Mouse (Mus musculus) forebrain, embryonic 12.5 days (tissue): Measurements from ENCODE around the gene Wipf1. TPM values are rescaled to one million over a fixed set of nuclear protein-coding genes. Genes with fewer than 3 reads are reported as not detected.

ENCODE experiments used
- ATAC-seq: fragments of 200-750 bp; cut with Nextera tagmentation; 2 replicates; pipeline ENCODE4 v1.8.0; 2017; ENCODE audit warnings: moderate TSS enrichment; ENCODE audit not compliant: low FRiP score
- H3K27ac ChIP-seq: fragments of 300-500 bp; sonication (generic); 2 replicates; pipeline ENCODE4 v1.5.1; 2016; ENCODE audit warnings: mild to moderate bottlenecking
- H3K27me3 ChIP-seq: fragments of 300-500 bp; sonication (generic); 2 replicates; pipeline ENCODE4 v1.6.1; 2016; ENCODE audit warnings: mild to moderate bottlenecking
- H3K36me3 ChIP-seq: fragments of 300-500 bp; sonication (generic); replicated peaks from 2 replicates; pipeline ENCODE4 v1.6.1; 2016; ENCODE audit warnings: mild to moderate bottlenecking
- H3K4me1 ChIP-seq: fragments of 300-500 bp; sonication (generic); 2 replicates; pipeline ENCODE4 v1.6.1; 2016
- H3K4me2 ChIP-seq: fragments of 300-500 bp; sonication (generic); 2 replicates; pipeline ENCODE4 v1.6.1; 2016; ENCODE audit warnings: mild to moderate bottlenecking, moderate library complexity
- H3K4me3 ChIP-seq: fragments of 300-500 bp; sonication (generic); replicated peaks from 2 replicates; pipeline ENCODE4 v1.5.1; 2016; ENCODE audit warnings: mild to moderate bottlenecking
- H3K9ac ChIP-seq: fragments of 300-500 bp; sonication (generic); 2 replicates; pipeline ENCODE4 v1.6.1; 2016; ENCODE audit warnings: mild to moderate bottlenecking
- H3K9me3 ChIP-seq: fragments of 300-500 bp; sonication (generic); 2 replicates; pipeline ENCODE4 v1.6.1; 2016
- WGBS: fragments of 180-500 bp; shearing (Covaris S2); methylation state at CpG from one replicate; pipeline ENCODE4 v1.1.7; 2016; 5-methylcytosine and 5-hydroxymethylcytosine counted together
- polyA plus RNA-seq: library from polyadenylated mRNA; unstranded; fragments of >200 nt; fragmentation: Nextera tagmentation; extraction: Ambion mirVana; gene quantifications from 2 replicates; pipeline ENCODE4 v1.2.1, GENCODE M21; 2016

Gene Wipf1
- polyA plus RNA-seq, 1 experiment from 2014 or later: 5.5 TPM

DNA sequence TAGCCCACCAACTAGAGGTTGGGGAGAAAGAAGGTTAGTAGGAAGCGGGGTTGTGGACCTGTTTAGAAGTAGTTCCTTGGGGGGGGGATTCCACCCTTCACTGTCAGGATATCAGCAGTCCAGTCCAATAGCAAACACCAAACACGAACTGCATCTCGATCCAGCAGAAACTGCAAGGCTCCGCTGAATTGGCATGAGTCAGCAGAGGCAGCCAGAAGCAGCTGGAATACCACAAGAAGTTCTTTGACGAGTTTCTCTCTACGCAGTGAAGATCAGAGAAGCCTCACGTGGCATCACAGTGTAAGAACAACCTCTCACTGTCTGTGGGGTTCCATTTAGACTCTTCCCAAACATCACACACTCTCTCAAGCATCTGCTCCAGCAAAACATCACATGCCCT, 124.6 kb downstream of the Wipf1 start:
- no peak overlapping the region for H3K4me2 ChIP-seq
- H3K36me3 ChIP-seq: no peaks in the 10 kb centered on the region
- H3K9me3 ChIP-seq: no peaks in the 10 kb centered on the region
- 87% methylated on average over 7 of the region's 7 CpGs for WGBS
- no peaks in the 10 kb centered on the region for H3K4me1 ChIP-seq
- no peaks in the 10 kb centered on the region for H3K27me3 ChIP-seq
- H3K27ac ChIP-seq: no peak overlapping the region
- H3K9ac ChIP-seq: no peak overlapping the region
- H3K4me3 ChIP-seq: no peak overlapping the region
- ATAC-seq: no peak

DNA sequence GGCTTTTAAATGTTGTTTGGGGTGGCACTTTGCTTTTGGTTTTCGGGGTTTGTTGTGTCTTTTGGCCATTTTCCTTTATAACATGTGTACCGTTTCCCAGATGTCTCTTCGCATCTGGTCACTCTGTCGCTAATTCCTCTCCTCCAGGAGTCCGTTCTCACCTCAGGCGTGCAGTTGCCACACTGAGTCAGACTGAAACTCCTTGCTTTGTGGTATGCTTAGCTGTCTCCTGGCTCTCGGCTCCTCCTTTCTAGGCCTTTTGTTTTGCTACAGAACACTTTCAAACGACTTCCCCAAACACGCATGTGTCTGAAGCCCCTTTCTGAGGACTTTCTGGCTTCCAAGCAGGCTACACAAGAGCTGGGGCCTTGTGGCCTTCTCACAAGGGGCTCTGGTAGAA, 125.1 kb downstream of the Wipf1 start:
- ATAC-seq: no peak
- no peaks in the 10 kb centered on the region for H3K9me3 ChIP-seq
- no peak overlapping the region for H3K9ac ChIP-seq
- no peak overlapping the region for H3K4me3 ChIP-seq
- no peaks in the 10 kb centered on the region for H3K27me3 ChIP-seq
- WGBS: 84% methylated on average over 9 of the region's 9 CpGs
- no peak overlapping the region for H3K27ac ChIP-seq
- no peaks in the 10 kb centered on the region for H3K4me1 ChIP-seq
- H3K36me3 ChIP-seq: no peaks in the 10 kb centered on the region
- no peak overlapping the region for H3K4me2 ChIP-seq

- 82% methylated on average over 15 of the region's 15 CpGs for WGBS
- Histone ChIP-seq H3K27me3 (no peaks in the 10 kb centered on the region), H3K4me1 (no peaks in the 10 kb centered on the region), H3K4me3 (no peak overlapping the region), H3K36me3 (no peaks in the 10 kb centered on the region), H3K9me3 (no peaks in the 10 kb centered on the region), H3K4me2 (no peak overlapping the region), H3K27ac (no peak overlapping the region), H3K9ac (no peak overlapping the region)
- no peak for ATAC-seq
These were observed 126.0 kb downstream of the Wipf1 start for GRCm38 (mm10) chr2:73403385-73404013.

DNA sequence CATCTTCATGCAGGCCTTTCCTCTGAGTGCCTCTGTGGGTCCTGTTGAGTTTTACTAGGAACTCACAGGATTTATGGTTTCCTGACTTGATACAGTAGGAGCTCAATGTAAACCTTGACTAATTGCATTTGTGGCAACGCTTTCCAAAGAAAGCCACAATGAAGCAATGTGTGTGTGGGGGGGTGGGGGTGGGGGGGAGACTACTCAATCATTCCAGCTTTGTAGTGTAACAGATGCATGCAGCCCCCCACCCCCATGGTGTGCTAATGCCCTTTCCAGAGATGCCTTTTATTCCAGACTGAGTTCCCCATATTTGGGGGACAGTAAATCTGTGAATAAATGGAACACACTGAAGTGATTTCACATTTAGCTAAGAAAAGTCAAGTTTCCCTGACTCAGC, 127.8 kb downstream of the Wipf1 start:
- H3K27ac ChIP-seq: no peak overlapping the region
- no peak overlapping the region for H3K4me3 ChIP-seq
- no peak overlapping the region for H3K4me2 ChIP-seq
- ATAC-seq: no peak
- no peak overlapping the region for H3K9ac ChIP-seq
- WGBS: 64% methylated on average over 1 of the region's 1 CpGs
- no peaks in the 10 kb centered on the region for H3K36me3 ChIP-seq
- no peaks in the 10 kb centered on the region for H3K4me1 ChIP-seq
- no peaks in the 10 kb centered on the region for H3K9me3 ChIP-seq
- no peaks in the 10 kb centered on the region for H3K27me3 ChIP-seq

DNA sequence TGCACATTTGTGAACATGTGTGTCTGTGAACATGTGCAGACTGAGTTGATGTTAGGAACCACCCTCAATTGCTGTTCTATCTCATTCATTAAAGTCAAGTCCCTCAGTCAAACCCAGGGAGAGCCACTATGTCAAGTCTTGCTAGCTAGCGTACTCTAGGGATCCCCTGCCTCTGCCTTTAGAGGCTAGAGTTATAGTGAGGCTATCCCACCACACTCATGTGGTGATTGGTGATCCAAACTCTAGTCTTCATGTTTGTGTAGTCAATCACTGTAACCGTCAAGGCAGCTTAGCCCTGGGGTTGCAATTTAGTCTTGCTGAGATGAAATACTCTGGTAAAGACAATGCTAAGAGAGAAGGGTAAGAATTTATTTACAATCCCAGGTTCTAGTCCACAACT, 132.1 kb downstream of the Wipf1 start:
- Histone ChIP-seq H3K4me2 (no peak overlapping the region), H3K9me3 (no peaks in the 10 kb centered on the region), H3K4me3 (no peak overlapping the region), H3K9ac (no peak overlapping the region), H3K4me1 (no peaks in the 10 kb centered on the region), H3K27ac (no peak overlapping the region), H3K27me3 (no peaks in the 10 kb centered on the region), H3K36me3 (no peaks in the 10 kb centered on the region)
- no peak for ATAC-seq
- 95% methylated on average over 2 of the region's 2 CpGs for WGBS

DNA sequence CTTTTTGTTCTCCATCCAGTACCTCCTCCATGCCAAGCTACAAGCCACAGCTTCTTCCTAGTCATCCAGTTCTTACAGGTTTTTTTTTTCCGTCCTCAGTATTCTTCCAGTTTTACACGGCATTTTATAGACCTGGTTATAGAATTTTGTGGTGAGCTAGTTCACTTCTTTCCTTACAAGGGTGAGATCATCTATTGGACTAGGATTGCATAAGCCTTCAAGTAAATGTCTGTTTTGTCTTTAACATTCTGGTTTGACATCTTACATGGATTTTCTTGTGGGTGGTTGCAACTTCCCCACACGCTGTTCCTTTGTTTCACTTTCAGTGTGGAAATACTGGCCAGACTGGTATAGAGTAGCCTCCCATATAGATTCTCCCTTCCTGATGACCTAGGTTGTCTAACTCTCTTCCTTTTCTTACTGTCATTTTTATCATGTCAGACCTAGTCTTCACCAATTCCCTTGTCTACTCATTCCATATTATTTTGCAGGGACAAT, 132.7 kb downstream of the Wipf1 start:
- H3K27ac ChIP-seq: no peak overlapping the region
- no peaks in the 10 kb centered on the region for H3K4me1 ChIP-seq
- ATAC-seq: no peak
- H3K4me2 ChIP-seq: no peak overlapping the region
- H3K36me3 ChIP-seq: no peaks in the 10 kb centered on the region
- no peaks in the 10 kb centered on the region for H3K9me3 ChIP-seq
- 90% methylated on average over 3 of the region's 3 CpGs for WGBS
- no peak overlapping the region for H3K4me3 ChIP-seq
- no peaks in the 10 kb centered on the region for H3K27me3 ChIP-seq
- H3K9ac ChIP-seq: no peak overlapping the region

DNA sequence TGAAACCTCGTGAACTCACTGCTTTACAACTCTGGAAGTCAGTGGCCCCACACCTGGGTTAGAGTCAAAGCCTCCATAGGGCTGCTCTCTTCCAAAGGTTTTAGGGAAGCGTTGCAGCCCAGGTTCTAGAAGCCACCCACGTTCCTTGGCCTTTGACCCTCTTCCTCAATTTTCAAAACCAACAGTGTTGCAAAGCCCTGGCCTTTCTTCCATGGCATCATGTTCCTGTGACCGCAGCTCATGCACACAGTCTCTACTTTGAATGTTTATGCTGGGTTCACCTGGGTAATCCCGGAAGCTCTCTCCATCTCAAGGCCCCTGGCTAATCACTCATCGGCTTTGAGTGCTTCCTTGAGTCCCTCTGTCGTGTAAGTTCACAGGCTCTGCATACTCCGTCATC, 134.0 kb downstream of the Wipf1 start:
- Histone ChIP-seq H3K4me2 (no peak overlapping the region), H3K4me1 (no peaks in the 10 kb centered on the region), H3K9me3 (no peaks in the 10 kb centered on the region), H3K36me3 (no peaks in the 10 kb centered on the region), H3K9ac (no peak overlapping the region), H3K4me3 (no peak overlapping the region), H3K27me3 (no peaks in the 10 kb centered on the region), H3K27ac (no peak overlapping the region)
- ATAC-seq: no peak
- WGBS: 84% methylated on average over 8 of the region's 8 CpGs

DNA sequence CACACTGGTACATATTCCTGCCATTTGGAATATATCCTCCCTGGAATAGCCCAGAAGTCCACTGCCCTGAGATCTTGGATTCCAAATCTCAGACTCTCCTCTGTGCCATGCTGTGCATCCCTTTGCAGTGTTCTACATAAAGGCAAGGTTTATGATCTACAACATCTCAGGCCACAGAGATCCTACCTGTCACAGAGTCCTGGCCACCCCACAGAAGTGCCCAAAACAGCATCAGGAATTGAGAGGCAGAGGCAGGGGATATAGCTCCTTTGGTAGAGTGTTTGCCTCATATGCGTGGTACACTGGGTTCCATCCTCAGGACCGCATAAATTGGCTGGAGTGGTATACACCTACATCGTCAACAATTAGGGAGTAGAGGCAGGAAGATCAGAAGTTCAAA, 135.1 kb downstream of the Wipf1 start:
- no peak overlapping the region for H3K4me3 ChIP-seq
- 88% methylated on average over 3 of the region's 3 CpGs for WGBS

GRCm38 (mm10) chr2:73392772-73393171, 136.8 kb downstream of the Wipf1 start:
- Histone ChIP-seq H3K9ac (no peak overlapping the region), H3K9me3 (no peaks in the 10 kb centered on the region), H3K27me3 (no peaks in the 10 kb centered on the region), H3K4me2 (no peak overlapping the region), H3K36me3 (no peaks in the 10 kb centered on the region), H3K4me1 (no peaks in the 10 kb centered on the region), H3K4me3 (no peak overlapping the region), H3K27ac (no peak overlapping the region)
- 85% methylated on average over 2 of the region's 2 CpGs for WGBS
- ATAC-seq: no peak

More for the DNA sequence above, 135.1 kb downstream of the Wipf1 start:
- H3K4me2 ChIP-seq: no peak overlapping the region
- H3K4me1 ChIP-seq: no peaks in the 10 kb centered on the region
- H3K27ac ChIP-seq: no peak overlapping the region
- H3K27me3 ChIP-seq: no peaks in the 10 kb centered on the region
- no peak for ATAC-seq
- no peaks in the 10 kb centered on the region for H3K9me3 ChIP-seq
- H3K9ac ChIP-seq: no peak overlapping the region
- no peaks in the 10 kb centered on the region for H3K36me3 ChIP-seq

GRCm38 (mm10) chr2:73389951-73390350, 139.6 kb downstream of the Wipf1 start:
- Histone ChIP-seq H3K4me2 (no peak overlapping the region), H3K27ac (no peak overlapping the region), H3K27me3 (0 out of 2 replicates have a peak, but pooled peaks cover 8% of the 10 kb centered on the region), H3K9me3 (no peaks in the 10 kb centered on the region), H3K9ac (no peak overlapping the region), H3K36me3 (no peaks in the 10 kb centered on the region), H3K4me3 (no peak overlapping the region), H3K4me1 (peaks cover 9% of the 10 kb centered on the region)
- 87% methylated on average over 3 of the region's 3 CpGs for WGBS
- ATAC-seq: no peak

DNA sequence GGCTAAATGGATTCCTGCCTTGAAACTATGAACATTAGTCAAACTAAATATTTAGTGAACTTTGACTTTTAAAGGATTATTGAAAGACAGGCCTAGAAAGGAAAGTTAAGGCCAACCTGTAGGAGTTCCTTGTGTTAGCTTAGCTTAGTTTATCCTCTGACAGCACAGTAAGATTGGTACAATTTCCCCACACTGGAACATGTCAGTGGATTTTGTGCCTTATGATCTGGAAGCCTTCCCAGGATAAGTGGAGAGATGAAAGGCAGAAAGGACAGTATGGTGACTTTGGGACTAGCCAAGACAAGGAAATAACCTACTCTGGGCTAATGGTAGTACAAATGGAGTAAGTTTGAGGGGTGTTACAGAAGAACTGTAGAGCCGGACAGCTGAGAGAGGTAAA, 141.7 kb downstream of the Wipf1 start:
- peaks cover 9% of the 10 kb centered on the region for H3K4me1 ChIP-seq
- H3K9me3 ChIP-seq: no peaks in the 10 kb centered on the region
- 0 out of 2 replicates have a peak, but pooled peaks cover 8% of the 10 kb centered on the region for H3K27me3 ChIP-seq
- no peak overlapping the region for H3K9ac ChIP-seq
- H3K4me2 ChIP-seq: no peak overlapping the region
- no peaks in the 10 kb centered on the region for H3K36me3 ChIP-seq
- no peak for ATAC-seq
- WGBS: 92% methylated on average over 1 of the region's 1 CpGs
- H3K4me3 ChIP-seq: no peak overlapping the region
- H3K27ac ChIP-seq: no peak overlapping the region

DNA sequence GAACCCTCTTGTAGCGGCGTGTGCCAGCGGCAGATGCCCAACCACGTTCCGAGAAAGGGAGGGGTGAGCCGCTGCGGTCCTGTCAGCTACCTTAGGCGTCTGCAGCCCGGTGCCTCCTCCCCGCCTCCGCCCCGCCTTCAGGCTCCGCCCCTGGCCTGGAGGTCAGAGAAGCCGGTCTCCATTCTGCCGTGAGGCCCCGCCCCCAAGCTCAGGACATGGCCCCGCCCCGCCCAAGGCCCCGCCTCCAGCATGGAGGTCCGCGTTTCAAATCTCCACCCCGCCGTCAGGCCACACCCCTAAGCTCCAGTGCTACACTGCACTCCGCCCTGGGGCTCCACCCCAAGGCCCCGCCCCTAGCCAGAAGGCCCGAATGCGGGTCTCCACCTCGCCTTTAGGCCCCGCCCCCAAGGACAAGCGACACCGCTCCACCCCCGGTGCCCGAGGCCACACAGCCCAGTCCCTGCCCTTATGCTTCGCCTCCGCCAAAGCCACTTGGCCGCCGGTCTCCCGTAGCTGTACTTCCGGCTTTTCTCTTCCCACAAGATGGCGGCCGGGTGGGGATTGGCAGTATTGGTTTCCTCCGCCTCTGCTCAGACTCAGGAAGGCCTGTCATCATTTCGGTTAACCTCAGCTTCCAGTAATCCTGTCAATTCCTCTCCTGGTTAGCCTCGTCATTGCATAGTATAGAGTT, 143.0 kb downstream of the Wipf1 start, which contains the start of gene Gpr155:
TSS of gene Gpr155 (minus strand) at position 217 of the 691 bp plus-strand sequence.
- H3K4me2 ChIP-seq: peak within 1 kb of the TSS; percentile 96
- WGBS: 2% methylated on average over 42 of the region's 44 CpGs
- H3K9ac ChIP-seq: peak within 1 kb of the TSS; percentile 72
- ATAC-seq: peak; percentile 99
- peaks cover 9% of the 10 kb centered on the region for H3K4me1 ChIP-seq
- peak within 1 kb of the TSS; percentile 65 for H3K27ac ChIP-seq
- no peaks in the 10 kb centered on the region for H3K36me3 ChIP-seq
- H3K27me3 ChIP-seq: 0 out of 2 replicates have a peak, but pooled peaks cover 8% of the 10 kb centered on the region
- H3K4me3 ChIP-seq: peak within 1 kb of the TSS; percentile 71
- H3K9me3 ChIP-seq: no peaks in the 10 kb centered on the region
